Mouse (Mus musculus) liver, embryonic 14.5 days (tissue): ENCODE results near the gene Synpo2l. TPM values are rescaled to one million over a fixed set of nuclear protein-coding genes. Genes with fewer than 3 reads are reported as not detected.

ENCODE experiments used
- ATAC-seq: fragments of 200-750 bp; cut with Nextera tagmentation; 2 replicates; pipeline ENCODE4 v1.8.0; 2017; ENCODE audit warnings: moderate number of reproducible peaks, mild to moderate bottlenecking, moderate library complexity; ENCODE audit not compliant: insufficient read depth
- DNase-seq, 3 experiments: peaks; one replicate each; pipeline ENCODE4 v3.0.0-alpha.2; 2012 to 2013; ENCODE audit warnings: low read depth in 3 of 3, low spot score in 3 of 3
- H3K27ac ChIP-seq: fragments of 300-500 bp; sonication (generic); 2 replicates; pipeline ENCODE4 v1.5.1; 2014; ENCODE audit warnings: moderate library complexity, mild to moderate bottlenecking, control low read depth, inconsistent platforms
- H3K27me3 ChIP-seq: fragments of 300-500 bp; sonication (generic); 2 replicates; pipeline ENCODE4 v1.6.1; 2014; ENCODE audit warnings: mild to moderate bottlenecking, low read length, moderate library complexity; ENCODE audit not compliant: control insufficient read depth, insufficient read depth
- H3K36me3 ChIP-seq: fragments of 300-500 bp; sonication (generic); replicated peaks from 2 replicates; pipeline ENCODE4 v1.6.1; 2014; ENCODE audit warnings: low read depth; ENCODE audit not compliant: control insufficient read depth, insufficient read depth
- H3K4me1 ChIP-seq, 2 experiments: fragments of 200-500 bp in 1 of 2; fragments of 300-500 bp in 1 of 2; sonication (generic) in 1 of 2; replicated peaks; 2 replicates each; pipeline ENCODE4 v1.6.1; 2012 to 2014; ENCODE audit warnings: antibody characterized with exemption in 1 of 2, inconsistent platforms in 1 of 2, low read length in 1 of 2; ENCODE audit not compliant: control insufficient read depth in 2 of 2, insufficient read depth in 2 of 2
- H3K4me2 ChIP-seq: fragments of 300-500 bp; sonication (generic); 2 replicates; pipeline ENCODE4 v1.6.1; 2014; ENCODE audit warnings: low read depth, mild to moderate bottlenecking, control low read depth, moderate library complexity
- H3K4me3 ChIP-seq, 2 experiments: fragments of 200-500 bp in 1 of 2; fragments of 300-500 bp in 1 of 2; sonication (generic) in 1 of 2; 2 replicates each; pipeline ENCODE4 v1.5.1; 2012 to 2014; ENCODE audit warnings: low read depth in 2 of 2, low read length in 2 of 2, mild to moderate bottlenecking in 2 of 2, control low read depth in 1 of 2, inconsistent platforms in 1 of 2, moderate library complexity in 1 of 2; ENCODE audit not compliant: insufficient read depth in 1 of 2
- H3K9ac ChIP-seq: fragments of 300-500 bp; sonication (generic); replicated peaks from 2 replicates; pipeline ENCODE4 v1.6.1; 2014; ENCODE audit warnings: mild to moderate bottlenecking, control low read depth, moderate library complexity
- H3K9me3 ChIP-seq: fragments of 300-500 bp; sonication (generic); 2 replicates; pipeline ENCODE4 v1.6.1; 2016; ENCODE audit warnings: low read length, mixed read lengths; ENCODE audit not compliant: control insufficient read depth
- CTCF ChIP-seq: IDR thresholded peaks from 2 replicates; pipeline ENCODE4 v1.5.1; 2016; ENCODE audit warnings: antibody characterized with exemption, low read depth, control low read depth
- EP300 ChIP-seq: IDR thresholded peaks from 2 replicates; pipeline ENCODE4 v1.6.1; 2016; ENCODE audit warnings: antibody characterized with exemption, low read depth
- WGBS: fragments of 180-500 bp; shearing (Covaris S2); extraction: QIAGEN DNeasy Blood & Tissue Kit; methylation state at CpG from one replicate; pipeline ENCODE4 v1.1.7; 2014; ENCODE audit not compliant: insufficient replicate concordance; 5-methylcytosine and 5-hydroxymethylcytosine counted together
- polyA plus RNA-seq, 2 experiments: library from polyadenylated mRNA; depleted of rRNA in 1 of 2; stranded (reverse) in 1 of 2; unstranded in 1 of 2; fragments of >200 nt; fragmentation: Nextera tagmentation in 1 of 2; extraction: Ambion mirVana in 1 of 2; gene quantifications; 2 replicates each; pipeline versions ENCODE4 v1.2.1 to v1.2.3; 2012 to 2014

The Synpo2l gene
- polyA plus RNA-seq, 2 experiments, result 0.02 TPM; not detected in 1

- Histone ChIP-seq H3K4me1 (peaks cover 18 to 21% of the 10 kb centered on the region in 2 experiments), H3K9me3 (no peaks in the 10 kb centered on the region), H3K27me3 (no peaks in the 10 kb centered on the region), H3K4me3 (peak within 1 kb of the TSS; percentile 88 to 90), H3K4me2 (peak within 1 kb of the TSS; percentile 81), H3K9ac (peak within 1 kb of the TSS; percentile 78), H3K27ac (peak within 1 kb of the TSS; percentile 86), H3K36me3 (peaks cover 9% of the 10 kb centered on the region)
- under 1% methylated on average over 61 of the region's 61 CpGs for WGBS
- DNase-seq, result peak; percentile 71 to 73 (median 72)
- peak; percentile 79 for ATAC-seq
- TF ChIP-seq EP300 (no peak), CTCF (no peak)
Measured at GRCm38 (mm10) chr14:20702741-20703381, 34.7 kb upstream of the Synpo2l start, which contains the start of gene Chchd1. Gene Chchd1, plus strand, starts transcription at chr14:20703006.

DNA sequence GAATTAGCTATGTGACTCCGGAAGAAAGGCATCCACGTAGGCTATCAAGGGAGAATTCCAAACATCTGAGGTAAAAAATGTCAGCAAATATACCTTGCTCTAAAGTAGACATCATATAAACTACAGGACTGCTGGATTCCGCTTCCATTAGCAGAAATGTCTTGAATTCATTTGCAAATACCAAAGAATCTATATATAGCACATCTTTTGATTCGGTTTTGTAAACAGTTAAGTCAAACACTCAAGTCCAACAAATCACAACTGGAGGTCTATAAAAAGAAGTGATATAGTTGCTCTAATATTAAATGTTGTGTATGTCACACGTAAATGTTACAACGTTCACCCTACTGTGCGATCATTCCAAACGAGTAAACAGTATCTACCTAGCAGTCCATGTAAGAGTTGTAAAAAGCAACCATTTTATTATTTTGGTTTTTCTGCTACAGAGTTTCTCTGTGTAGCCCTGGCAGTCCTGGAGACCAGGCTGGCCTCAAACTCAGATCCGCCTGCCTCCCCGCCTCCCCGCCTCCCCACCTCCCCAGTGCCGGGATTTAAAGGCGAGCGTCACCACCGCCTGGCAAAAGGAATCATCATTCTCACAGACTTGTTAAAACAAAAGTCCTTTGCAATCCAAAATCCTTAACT lies 34.1 kb upstream of the Synpo2l start:
- H3K9me3 ChIP-seq, result no peaks in the 10 kb centered on the region
- TF ChIP-seq EP300 (no peak), CTCF (no peak)
- peaks cover 18 to 21% of the 10 kb centered on the region in 2 experiments for H3K4me1 ChIP-seq
- ATAC-seq (peak; percentile 32), DNase-seq (no peak)
- peak overlapping the region; percentile 81 for H3K4me2 ChIP-seq
- WGBS, result 8% methylated on average over 15 of the region's 15 CpGs
- peaks cover 10% of the 10 kb centered on the region for H3K36me3 ChIP-seq
- H3K4me3 ChIP-seq, result peak overlapping the region; percentile 88 to 90
- H3K27ac ChIP-seq, result peak overlapping the region; percentile 86
- H3K9ac ChIP-seq, result peak overlapping the region; percentile 78
- no peaks in the 10 kb centered on the region for H3K27me3 ChIP-seq

- H3K4me2 ChIP-seq, result peak overlapping the region; percentile 81
- no peak overlapping the region for H3K27ac ChIP-seq
- ATAC-seq, result no peak
- no peaks in the 10 kb centered on the region for H3K9me3 ChIP-seq
- 67% methylated on average over 8 of the region's 8 CpGs for WGBS
- peaks cover 21 to 23% of the 10 kb centered on the region in 2 experiments for H3K4me1 ChIP-seq
- H3K36me3 ChIP-seq, result peaks cover 10% of the 10 kb centered on the region
- TF ChIP-seq EP300, result no peak
- no peak for TF ChIP-seq CTCF
- peak overlapping the region; percentile 78; the same call in 1 of the 2 replicates for H3K9ac ChIP-seq
- no peaks in the 10 kb centered on the region for H3K27me3 ChIP-seq
- peak overlapping the region in 1 of 2 experiments; percentile 88; a peak in 3 of 4 replicates for H3K4me3 ChIP-seq
- no peak for DNase-seq
Measured at GRCm38 (mm10) chr14:20701554-20701953, 33.4 kb upstream of the Synpo2l start.

- TF ChIP-seq EP300 (no peak), CTCF (no peak)
- ATAC-seq (no peak), DNase-seq (no peak)
- H3K4me2 ChIP-seq, result no peak overlapping the region
- no peak overlapping the region for H3K4me3 ChIP-seq
- H3K4me1 ChIP-seq, result peaks cover 30 to 31% of the 10 kb centered on the region in 2 experiments
- peaks cover 10% of the 10 kb centered on the region for H3K36me3 ChIP-seq
- H3K9ac ChIP-seq, result no peak overlapping the region
- H3K9me3 ChIP-seq, result no peaks in the 10 kb centered on the region
- H3K27ac ChIP-seq, result no peak overlapping the region
- H3K27me3 ChIP-seq, result no peaks in the 10 kb centered on the region
- WGBS, result 81% methylated on average over 3 of the region's 3 CpGs
Measured at GRCm38 (mm10) chr14:20700362-20700761, 32.2 kb upstream of the Synpo2l start.

- no peaks in the 10 kb centered on the region for H3K9me3 ChIP-seq
- no peaks in the 10 kb centered on the region for H3K27me3 ChIP-seq
- DNase-seq, result no peak
- peak overlapping the region; percentile 36; the same call in 1 of the 2 replicates for H3K9ac ChIP-seq
- 36% methylated on average over 2 of the region's 2 CpGs for WGBS
- no peak for ATAC-seq
- no peak overlapping the region for H3K4me3 ChIP-seq
- peak overlapping the region; percentile 21 for H3K4me2 ChIP-seq
- H3K36me3 ChIP-seq, result peaks cover 17% of the 10 kb centered on the region
- peaks cover 29 to 35% of the 10 kb centered on the region in 2 experiments for H3K4me1 ChIP-seq
- no peak overlapping the region for H3K27ac ChIP-seq
- TF ChIP-seq EP300 (no peak), CTCF (no peak)
Measured at GRCm38 (mm10) chr14:20698515-20698914, 30.4 kb upstream of the Synpo2l start.
